Mouse (Mus musculus) left cerebral cortex, adult 9 months (tissue): ENCODE data around the gene Epha3.

Experiments used
- DNase-seq, 2 experiments: peaks; one replicate each; pipeline ENCODE4 v3.0.0; 2022; ENCODE audit warnings: low spot score in 2 of 2

Gene Epha3

DNA sequence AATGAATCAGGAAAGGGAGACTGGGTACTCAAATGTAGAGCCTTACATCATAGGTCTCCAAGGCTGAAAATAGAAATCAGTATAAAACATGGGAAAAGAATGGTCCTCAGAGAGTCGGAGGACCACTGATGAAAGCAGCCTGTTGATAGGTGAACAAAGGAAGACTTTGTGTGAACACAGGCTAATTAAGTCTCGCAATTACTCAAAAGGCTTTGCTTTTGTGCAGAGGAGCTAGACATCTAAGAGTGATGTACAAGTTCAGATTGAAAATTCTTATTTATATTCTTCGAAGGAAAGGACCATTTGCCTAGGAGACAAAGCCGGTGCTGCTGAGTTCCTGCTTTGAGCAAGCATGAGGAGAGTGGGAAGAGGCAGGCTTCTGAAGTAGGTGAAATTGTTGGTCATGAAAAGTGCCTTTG, 363.0 kb downstream of the Epha3 start:
- no peak for DNase-seq
